Mouse (Mus musculus) embryonic facial prominence, embryonic 12.5 days (tissue): Measurements from ENCODE around the gene 1700025B11Rik. TPM values are rescaled to one million over a fixed set of nuclear protein-coding genes. Genes with fewer than 3 reads are reported as not detected.

ENCODE experiments used
- ATAC-seq: fragments of 200-750 bp; cut with Nextera tagmentation; 2 replicates; pipeline ENCODE4 v1.8.0; 2017; ENCODE audit not compliant: insufficient number of reproducible peaks, insufficient read depth, low FRiP score, low TSS enrichment
- H3K27ac ChIP-seq: fragments of 300-500 bp; sonication (generic); 2 replicates; pipeline ENCODE4 v1.5.1; 2016; ENCODE audit warnings: mild to moderate bottlenecking
- H3K27me3 ChIP-seq: fragments of 300-500 bp; sonication (generic); 2 replicates; pipeline ENCODE4 v1.6.1; 2016; ENCODE audit warnings: mild to moderate bottlenecking, moderate library complexity
- H3K36me3 ChIP-seq: fragments of 300-500 bp; sonication (generic); 2 replicates; pipeline ENCODE4 v1.6.1; 2016; ENCODE audit warnings: mild to moderate bottlenecking
- H3K4me1 ChIP-seq: fragments of 300-500 bp; sonication (generic); 2 replicates; pipeline ENCODE4 v1.6.1; 2016
- H3K4me2 ChIP-seq: fragments of 300-500 bp; sonication (generic); replicated peaks from 2 replicates; pipeline ENCODE4 v1.6.1; 2016; ENCODE audit warnings: mild to moderate bottlenecking, moderate library complexity
- H3K4me3 ChIP-seq: fragments of 300-500 bp; sonication (generic); 2 replicates; pipeline ENCODE4 v1.5.1; 2016; ENCODE audit warnings: mild to moderate bottlenecking
- H3K9ac ChIP-seq: fragments of 300-500 bp; sonication (generic); 2 replicates; pipeline ENCODE4 v1.6.1; 2016; ENCODE audit warnings: mild to moderate bottlenecking, moderate library complexity
- H3K9me3 ChIP-seq: fragments of 300-500 bp; sonication (generic); 2 replicates; pipeline ENCODE4 v1.6.1; 2016; ENCODE audit warnings: mild to moderate bottlenecking, moderate library complexity
- WGBS: fragments of 180-500 bp; shearing (Covaris S2); methylation state at CpG from one replicate; pipeline ENCODE4 v1.1.7; 2016; 5-methylcytosine and 5-hydroxymethylcytosine counted together
- polyA plus RNA-seq: library from polyadenylated mRNA; unstranded; fragments of >200 nt; fragmentation: Nextera tagmentation; extraction: Ambion mirVana; gene quantifications from 2 replicates; pipeline ENCODE4 v1.2.1, GENCODE M21; 2016

Gene 1700025B11Rik
- polyA plus RNA-seq, result not detected in 2 replicates

- no peaks in the 10 kb centered on the region for H3K36me3 ChIP-seq
- no peak within 1 kb of the TSS for H3K27ac ChIP-seq
- no peak within 1 kb of the TSS for H3K9ac ChIP-seq
- H3K4me1 ChIP-seq, result no peaks in the 10 kb centered on the region
- H3K27me3 ChIP-seq, result no peaks in the 10 kb centered on the region
- no peak within 1 kb of the TSS for H3K4me3 ChIP-seq
- no peaks in the 10 kb centered on the region for H3K9me3 ChIP-seq
- no peak for ATAC-seq
- H3K4me2 ChIP-seq, result no peak within 1 kb of the TSS
Measured at GRCm38 (mm10) chr15:77561792-77562191, at the start of gene 1700025B11Rik. Gene 1700025B11Rik, minus strand, starts transcription at chr15:77561892.

- Histone ChIP-seq H3K4me2 (no peak overlapping the region), H3K4me3 (no peak overlapping the region), H3K36me3 (no peaks in the 10 kb centered on the region), H3K27ac (no peak overlapping the region), H3K4me1 (no peaks in the 10 kb centered on the region), H3K27me3 (no peaks in the 10 kb centered on the region), H3K9me3 (no peaks in the 10 kb centered on the region), H3K9ac (no peak overlapping the region)
- no peak for ATAC-seq
- WGBS, result 90% methylated on average over 3 of the region's 3 CpGs
Measured at GRCm38 (mm10) chr15:77606069-77606468, 44.4 kb upstream of the 1700025B11Rik start.

GRCm38 (mm10) chr15:77598958-77599357 lies 37.3 kb upstream of the 1700025B11Rik start, which contains the start of gene Gm36245:
Gene Gm36245, plus strand, starts transcription at chr15:77599258.
- Histone ChIP-seq H3K27ac (no peak within 1 kb of the TSS), H3K9me3 (no peaks in the 10 kb centered on the region), H3K9ac (no peak within 1 kb of the TSS), H3K36me3 (no peaks in the 10 kb centered on the region), H3K4me2 (no peak within 1 kb of the TSS), H3K4me1 (no peaks in the 10 kb centered on the region), H3K4me3 (no peak within 1 kb of the TSS), H3K27me3 (no peaks in the 10 kb centered on the region)
- ATAC-seq, result no peak
- WGBS, result 78% methylated on average over 1 of the region's 1 CpGs

- Histone ChIP-seq H3K4me1 (no peaks in the 10 kb centered on the region), H3K9me3 (no peaks in the 10 kb centered on the region), H3K36me3 (no peaks in the 10 kb centered on the region), H3K27ac (no peak overlapping the region), H3K4me3 (no peak overlapping the region), H3K4me2 (no peak overlapping the region), H3K9ac (no peak overlapping the region), H3K27me3 (no peaks in the 10 kb centered on the region)
- no peak for ATAC-seq
- WGBS, result 68% methylated on average over 3 of the region's 3 CpGs
Measured at GRCm38 (mm10) chr15:77598429-77598828, 36.7 kb upstream of the 1700025B11Rik start.

- no peaks in the 10 kb centered on the region for H3K9me3 ChIP-seq
- no peak for ATAC-seq
- no peaks in the 10 kb centered on the region for H3K27me3 ChIP-seq
- H3K4me1 ChIP-seq, result no peaks in the 10 kb centered on the region
- no peak within 1 kb of the TSS for H3K4me2 ChIP-seq
- no peak within 1 kb of the TSS for H3K27ac ChIP-seq
- H3K4me3 ChIP-seq, result no peak within 1 kb of the TSS
- no peak within 1 kb of the TSS for H3K9ac ChIP-seq
- 66% methylated on average over 5 of the region's 5 CpGs for WGBS
- H3K36me3 ChIP-seq, result no peaks in the 10 kb centered on the region
Measured at GRCm38 (mm10) chr15:77595961-77596360, 34.3 kb upstream of the 1700025B11Rik start, which contains the start of gene Apol10b. Gene Apol10b, minus strand, starts transcription at chr15:77596125.

- no peak for ATAC-seq
- WGBS, result 83% methylated on average over 1 of the region's 1 CpGs
- Histone ChIP-seq H3K36me3 (no peaks in the 10 kb centered on the region), H3K4me2 (no peak overlapping the region), H3K27ac (no peak overlapping the region), H3K4me1 (no peaks in the 10 kb centered on the region), H3K4me3 (no peak overlapping the region), H3K9me3 (no peaks in the 10 kb centered on the region), H3K9ac (no peak overlapping the region), H3K27me3 (no peaks in the 10 kb centered on the region)
Measured at GRCm38 (mm10) chr15:77593557-77593956, 31.9 kb upstream of the 1700025B11Rik start.

GRCm38 (mm10) chr15:77590881-77591280 lies 29.2 kb upstream of the 1700025B11Rik start:
- no peak for ATAC-seq
- H3K9me3 ChIP-seq, result no peaks in the 10 kb centered on the region
- 71% methylated on average over 2 of the region's 2 CpGs for WGBS
- no peak overlapping the region for H3K27ac ChIP-seq
- no peaks in the 10 kb centered on the region for H3K4me1 ChIP-seq
- no peak overlapping the region for H3K9ac ChIP-seq
- H3K4me3 ChIP-seq, result no peak overlapping the region
- no peak overlapping the region for H3K4me2 ChIP-seq
- H3K36me3 ChIP-seq, result no peaks in the 10 kb centered on the region
- H3K27me3 ChIP-seq, result no peaks in the 10 kb centered on the region

GRCm38 (mm10) chr15:77588981-77589380 lies 27.3 kb upstream of the 1700025B11Rik start:
- Histone ChIP-seq H3K36me3 (no peaks in the 10 kb centered on the region), H3K4me3 (no peak overlapping the region), H3K9me3 (peaks cover under 1% of the 10 kb centered on the region), H3K4me2 (no peak overlapping the region), H3K9ac (no peak overlapping the region), H3K4me1 (no peaks in the 10 kb centered on the region), H3K27ac (no peak overlapping the region), H3K27me3 (no peaks in the 10 kb centered on the region)
- ATAC-seq, result no peak

GRCm38 (mm10) chr15:77587026-77587425 lies 25.3 kb upstream of the 1700025B11Rik start:
- H3K27ac ChIP-seq, result no peak overlapping the region
- no peaks in the 10 kb centered on the region for H3K4me1 ChIP-seq
- H3K4me3 ChIP-seq, result no peak overlapping the region
- H3K36me3 ChIP-seq, result no peaks in the 10 kb centered on the region
- no peaks in the 10 kb centered on the region for H3K27me3 ChIP-seq
- H3K4me2 ChIP-seq, result no peak overlapping the region
- ATAC-seq, result no peak
- no peak overlapping the region for H3K9ac ChIP-seq
- H3K9me3 ChIP-seq, result peaks cover 9% of the 10 kb centered on the region

- no peaks in the 10 kb centered on the region for H3K36me3 ChIP-seq
- whole genome bisulfite sequencing, result 58% methylated on average over 1 of the region's 1 CpGs
- peaks cover 9% of the 10 kb centered on the region for H3K9me3 ChIP-seq
- H3K9ac ChIP-seq, result no peak overlapping the region
- no peak for ATAC-seq
- H3K4me2 ChIP-seq, result no peak overlapping the region
- H3K4me3 ChIP-seq, result no peak overlapping the region
- no peak overlapping the region for H3K27ac ChIP-seq
- no peaks in the 10 kb centered on the region for H3K4me1 ChIP-seq
- H3K27me3 ChIP-seq, result no peaks in the 10 kb centered on the region
Measured at GRCm38 (mm10) chr15:77581681-77582080, 20.0 kb upstream of the 1700025B11Rik start.

GRCm38 (mm10) chr15:77579311-77579710 lies 17.6 kb upstream of the 1700025B11Rik start:
- H3K9ac ChIP-seq, result no peak overlapping the region
- H3K9me3 ChIP-seq, result peaks cover 9% of the 10 kb centered on the region
- no peak overlapping the region for H3K27ac ChIP-seq
- 84% methylated on average over 4 of the region's 4 CpGs for WGBS
- no peak overlapping the region for H3K4me2 ChIP-seq
- H3K36me3 ChIP-seq, result no peaks in the 10 kb centered on the region
- H3K4me1 ChIP-seq, result no peaks in the 10 kb centered on the region
- no peak overlapping the region for H3K4me3 ChIP-seq
- no peaks in the 10 kb centered on the region for H3K27me3 ChIP-seq
- ATAC-seq, result no peak

GRCm38 (mm10) chr15:77578801-77579200 lies 17.1 kb upstream of the 1700025B11Rik start:
- H3K27ac ChIP-seq, result no peak overlapping the region
- 93% methylated on average over 2 of the region's 2 CpGs for WGBS

GRCm38 (mm10) chr15:77563219-77563618 lies 1.5 kb upstream of the 1700025B11Rik start:
- ATAC-seq, result no peak
- H3K9ac ChIP-seq, result no peak overlapping the region
- H3K36me3 ChIP-seq, result no peaks in the 10 kb centered on the region
- H3K4me2 ChIP-seq, result no peak overlapping the region
- H3K4me1 ChIP-seq, result no peaks in the 10 kb centered on the region
- no peak overlapping the region for H3K27ac ChIP-seq
- H3K9me3 ChIP-seq, result no peaks in the 10 kb centered on the region
- no peaks in the 10 kb centered on the region for H3K27me3 ChIP-seq
- no peak overlapping the region for H3K4me3 ChIP-seq

More at GRCm38 (mm10) chr15:77578801-77579200, 17.1 kb upstream of the 1700025B11Rik start:
- Histone ChIP-seq H3K9me3 (peaks cover 7% of the 10 kb centered on the region), H3K36me3 (no peaks in the 10 kb centered on the region), H3K27me3 (no peaks in the 10 kb centered on the region), H3K4me1 (no peaks in the 10 kb centered on the region), H3K4me3 (no peak overlapping the region), H3K9ac (no peak overlapping the region), H3K4me2 (no peak overlapping the region)
- ATAC-seq, result no peak
